9 mouse cellular contexts compared by ENCODE assay signal in genomic region chr9:121347981-121348380, GRCm38 (mm10). TPM values are rescaled to one million over a fixed set of nuclear protein-coding genes. Genes with fewer than 3 reads are reported as not detected.
DNase-seq lines count a peak whose midpoint lies in the region; ATAC-seq lines count a peak whose summit lies in the region.
"Had no signal": no experiment of that assay in that cellular context is flagged by ENCODE, and none has a peak within 500 bp of the region (broad histone marks: within the 10 kb centered on the region; RNA-seq: fewer than 3 reads in every experiment).

No protein-coding gene starts in this region.

- no peak overlapping the region for H3K4me3 ChIP-seq in forebrain, embryonic 12.5 days (replicated peaks)
- H3K4me3 ChIP-seq in limb, embryonic 10.5 days, result no peak overlapping the region
- H3K4me3 ChIP-seq in neural tube, embryonic 13.5 days, result no peak overlapping the region

- no peaks in the 10 kb centered on the region for H3K27me3 ChIP-seq in forebrain, embryonic 12.5 days
- H3K27me3 ChIP-seq in limb, embryonic 10.5 days (ENCODE audit: low read depth, poor library complexity, severe bottlenecking), result no peaks in the 10 kb centered on the region
- H3K27me3 ChIP-seq in neural tube, embryonic 13.5 days, result no peaks in the 10 kb centered on the region

- no peak for ATAC-seq in forebrain, embryonic 12.5 days (ENCODE audit: low FRiP score)
- no peak for ATAC-seq in neural tube, embryonic 13.5 days (ENCODE audit: low read depth)

- 45% methylated on average over 10 of the region's 10 CpGs for WGBS in forebrain, embryonic 12.5 days
- WGBS in limb, embryonic 10.5 days, result 48% methylated on average over 10 of the region's 10 CpGs
- WGBS in neural tube, embryonic 13.5 days, result 26% methylated on average over 10 of the region's 10 CpGs

- H3K9me3 ChIP-seq in forebrain, embryonic 12.5 days, result no peaks in the 10 kb centered on the region
- no peaks in the 10 kb centered on the region for H3K9me3 ChIP-seq in limb, embryonic 10.5 days (replicated peaks)
- no peaks in the 10 kb centered on the region for H3K9me3 ChIP-seq in neural tube, embryonic 13.5 days
- H3K9me3 ChIP-seq: megakaryocyte, embryonic 14.5 days had no signal

- peak overlapping the region; percentile 84 for H3K27ac ChIP-seq in forebrain, embryonic 12.5 days
- H3K27ac ChIP-seq in limb, embryonic 10.5 days, result peak overlapping the region; percentile 76
- H3K27ac ChIP-seq in neural tube, embryonic 13.5 days (replicated peaks), result peak overlapping the region; percentile 77

- intact Hi-C loops in heart, postnatal 14 days (cut with DNase I), result no loop called here

- no peaks in the 10 kb centered on the region for H3K36me3 ChIP-seq in forebrain, embryonic 12.5 days (replicated peaks)
- no peaks in the 10 kb centered on the region for H3K36me3 ChIP-seq in limb, embryonic 10.5 days
- no peaks in the 10 kb centered on the region; the same call in 1 of the 2 replicates for H3K36me3 ChIP-seq in neural tube, embryonic 13.5 days

- DNase-seq in urinary bladder, postnatal 14 days (ENCODE audit: low spot score), result peak; percentile 77
- no peak for DNase-seq in urinary bladder, postnatal 4 days (ENCODE audit: low spot score in 2 of 2)
- peak; percentile 82 to 86 for DNase-seq in heart, postnatal 14 days
- no peak for DNase-seq in limb, embryonic 10.5 days (ENCODE audit: low spot score)
- no peak for DNase-seq in frontal cortex, postnatal 36 days (ENCODE audit: low spot score in 2 of 2)
- DNase-seq in retina, embryonic 14.5 days (ENCODE audit: low spot score), result no peak

- H3K4me2 ChIP-seq in forebrain, embryonic 12.5 days, result peak overlapping the region; percentile 6; the same call in 1 of the 2 replicates
- H3K4me2 ChIP-seq in neural tube, embryonic 13.5 days, result no peak overlapping the region; the same call in 1 of the 2 replicates

- H3K4me1 ChIP-seq in forebrain, embryonic 12.5 days, result peaks cover 78% of the 10 kb centered on the region
- H3K4me1 ChIP-seq in limb, embryonic 10.5 days, result peaks cover 54% of the 10 kb centered on the region
- H3K4me1 ChIP-seq in neural tube, embryonic 13.5 days (replicated peaks), result peaks cover 65% of the 10 kb centered on the region

- H3K9ac ChIP-seq in forebrain, embryonic 12.5 days, result no peak overlapping the region
- peak overlapping the region; percentile 14; the same call in 1 of the 2 replicates for H3K9ac ChIP-seq in neural tube, embryonic 13.5 days

RNA-seq across cellular contexts. Expression of gene Trak1, which starts 50.7 kb away (rescaled TPM):
- polyA plus RNA-seq in forebrain, embryonic 12.5 days (2016; fragmentation: Nextera tagmentation; extraction: Ambion mirVana), result 41.2 and 45.3 TPM in 2 replicates
- total RNA-seq in heart, postnatal 14 days (2021), result 100 to 1,000 TPM; 323 to 335 TPM
- 9.6 and 12.2 TPM in 2 replicates for polyA plus RNA-seq in limb, embryonic 10.5 days (2016; fragmentation: Nextera tagmentation; extraction: Ambion mirVana)
- 43.4 and 44.3 TPM in 2 replicates for polyA plus RNA-seq in neural tube, embryonic 13.5 days (2015; fragmentation: Nextera tagmentation; extraction: Ambion mirVana)

Comparison
In these comparisons a context has a peak if more than half of its experiments do, and no peak if none do; other contexts are left out.
1. DNase-seq: peak in urinary bladder, postnatal 14 days (single experiment) and heart, postnatal 14 days (2 of 2); none in urinary bladder, postnatal 4 days (0 of 2), limb, embryonic 10.5 days (single experiment), frontal cortex, postnatal 36 days (0 of 2) and retina, embryonic 14.5 days (single experiment).
2. Peak in every context shown above with its lines, with median percentiles within 50 percentile points of each other: H3K27ac ChIP-seq.